Mouse (Mus musculus) limb, embryonic 10.5 days (tissue): ENCODE data around the gene Atp1a3. TPM values are rescaled to one million over a fixed set of nuclear protein-coding genes. Genes with fewer than 3 reads are reported as not detected.
"Not testable (repeated sequence)": the region's sequence is repeated elsewhere in the genome, so short reads cannot be mapped to it uniquely, and the experiment has no call there.

Experiments used
- DNase-seq: peaks from one replicate; pipeline ENCODE4 v3.0.0-alpha.2; 2017; ENCODE audit warnings: low spot score
- H3K27ac ChIP-seq: fragments of 300-500 bp; sonication (generic); 2 replicates; pipeline ENCODE4 v1.5.1; 2016; ENCODE audit warnings: mild to moderate bottlenecking
- H3K27me3 ChIP-seq: fragments of 300-500 bp; sonication (generic); 2 replicates; pipeline ENCODE4 v1.6.1; 2016; ENCODE audit warnings: low read depth, mild to moderate bottlenecking; ENCODE audit not compliant: poor library complexity, severe bottlenecking
- H3K36me3 ChIP-seq: fragments of 300-500 bp; sonication (generic); 2 replicates; pipeline ENCODE4 v1.6.1; 2016; ENCODE audit warnings: mild to moderate bottlenecking, moderate library complexity
- H3K4me1 ChIP-seq: fragments of 300-500 bp; sonication (generic); 2 replicates; pipeline ENCODE4 v1.6.1; 2016
- H3K4me3 ChIP-seq: fragments of 300-500 bp; sonication (generic); 2 replicates; pipeline ENCODE4 v1.5.1; 2016; ENCODE audit warnings: mild to moderate bottlenecking, moderate library complexity
- H3K9me3 ChIP-seq: fragments of 300-500 bp; sonication (generic); replicated peaks from 2 replicates; pipeline ENCODE4 v1.6.1; 2016; ENCODE audit warnings: mild to moderate bottlenecking
- WGBS: fragments of 180-500 bp; shearing (Covaris S2); methylation state at CpG from one replicate; pipeline ENCODE4 v1.1.7; 2016; 5-methylcytosine and 5-hydroxymethylcytosine counted together
- polyA plus RNA-seq: library from polyadenylated mRNA; unstranded; fragments of >200 nt; fragmentation: Nextera tagmentation; extraction: Ambion mirVana; gene quantifications from 2 replicates; pipeline ENCODE4 v1.2.1, GENCODE M21; 2016

The Atp1a3 gene
- 0.05 and 0.15 TPM in 2 replicates for polyA plus RNA-seq

DNA sequence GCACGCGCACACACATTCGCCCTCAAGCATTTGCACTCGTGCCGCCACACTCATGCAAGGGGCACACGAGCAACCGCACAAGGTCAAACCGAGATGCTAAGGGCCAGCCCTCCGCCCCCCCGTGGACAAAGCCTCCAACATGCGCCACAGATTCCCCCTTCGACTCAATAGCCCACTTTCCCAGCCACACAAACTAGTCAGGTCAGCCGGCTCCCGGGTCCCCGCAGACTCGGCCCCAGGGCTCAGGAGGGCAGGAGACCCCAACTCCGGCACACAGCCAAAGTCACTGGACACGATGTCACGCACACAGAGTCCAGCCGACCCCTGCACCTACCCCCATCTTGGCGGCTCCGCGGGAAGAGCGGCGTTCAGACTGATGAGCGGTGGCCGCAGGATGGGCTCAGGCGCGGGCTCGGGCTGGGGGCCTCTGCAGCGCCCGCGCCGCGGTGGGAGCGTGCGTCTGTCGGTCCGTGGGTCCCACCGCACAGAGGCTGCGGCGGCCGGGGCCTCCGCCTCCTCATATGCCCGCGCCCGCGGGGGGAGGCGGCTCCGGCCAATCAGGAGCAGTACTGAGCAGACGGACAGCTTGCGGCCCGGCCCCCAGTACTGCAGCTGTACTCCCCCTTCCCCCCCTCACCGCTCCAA is at the start of gene Atp1a3:
Gene Atp1a3 (minus strand): TSS at position 538 of the 645 bp plus-strand sequence.
- Histone ChIP-seq H3K9me3 (no peaks in the 10 kb centered on the region), H3K4me3 (peak within 1 kb of the TSS; percentile 48), H3K4me1 (peaks cover 36% of the 10 kb centered on the region), H3K27me3 (peaks cover 88% of the 10 kb centered on the region), H3K36me3 (no peaks in the 10 kb centered on the region), H3K27ac (no peak within 1 kb of the TSS)
- WGBS: 2% methylated on average over 54 of the region's 54 CpGs
- DNase-seq: peak; percentile 44

DNA sequence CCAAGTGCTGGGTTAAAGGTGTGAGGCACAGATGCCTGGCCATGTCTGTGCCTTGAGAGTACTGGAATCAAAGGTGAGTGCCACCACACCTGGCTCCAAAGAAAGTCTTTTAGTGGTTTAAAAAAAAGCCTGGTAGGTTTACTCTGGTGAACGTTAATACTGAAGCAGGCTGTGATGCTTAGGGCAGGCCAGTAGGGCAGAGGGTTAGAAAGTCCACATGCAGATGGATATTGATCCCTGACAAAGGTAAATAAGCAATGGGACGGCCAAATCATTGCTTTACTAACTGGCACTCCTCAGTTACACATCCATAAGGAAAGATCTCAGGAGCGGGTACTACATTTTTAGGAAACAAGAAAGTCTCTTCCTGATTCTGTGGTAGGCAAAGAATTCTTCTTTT is 46.8 kb upstream of the Atp1a3 start:
- Histone ChIP-seq H3K36me3 (peaks cover 89% of the 10 kb centered on the region), H3K4me3 (no peak overlapping the region), H3K9me3 (no peaks in the 10 kb centered on the region), H3K4me1 (no peaks in the 10 kb centered on the region), H3K27me3 (no peaks in the 10 kb centered on the region), H3K27ac (no peak overlapping the region)
- no peak for DNase-seq
- 87% methylated on average over 3 of the region's 3 CpGs for WGBS

DNA sequence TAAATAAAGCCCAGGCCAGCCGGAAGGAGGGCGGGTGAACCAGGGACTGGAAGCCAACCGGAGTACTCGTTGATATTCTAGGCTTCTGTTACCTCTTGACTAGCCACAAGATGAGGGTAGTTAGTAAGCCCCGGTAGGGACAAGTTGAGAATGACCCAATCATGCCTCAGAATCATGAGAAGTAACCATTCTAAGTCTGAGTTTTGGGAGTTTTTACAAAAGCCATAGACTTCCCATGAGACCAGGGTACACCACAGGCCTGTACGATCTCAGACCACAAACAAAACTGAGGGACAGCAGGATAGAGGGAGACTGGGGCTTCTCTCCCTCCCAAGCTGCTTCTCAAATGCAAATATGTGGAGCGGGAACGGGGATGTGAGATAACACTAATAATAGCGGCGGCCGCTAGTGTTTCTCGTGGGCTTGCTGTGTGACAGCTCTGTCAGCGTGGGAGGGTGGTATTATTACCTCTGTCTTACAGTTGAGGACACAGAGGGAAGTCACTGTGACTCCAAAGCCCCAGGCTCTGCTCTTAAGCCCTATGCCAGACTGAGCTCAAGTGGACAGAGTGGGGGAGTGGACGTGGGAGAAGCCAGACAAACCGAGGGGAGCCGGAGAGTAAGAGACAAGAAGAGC is 43.7 kb upstream of the Atp1a3 start:
- H3K27ac ChIP-seq: no peak overlapping the region
- no peak for DNase-seq
- H3K36me3 ChIP-seq: peaks cover 86% of the 10 kb centered on the region
- H3K9me3 ChIP-seq: no peaks in the 10 kb centered on the region
- H3K4me1 ChIP-seq: no peaks in the 10 kb centered on the region
- no peaks in the 10 kb centered on the region for H3K27me3 ChIP-seq
- no peak overlapping the region for H3K4me3 ChIP-seq
- WGBS: 90% methylated on average over 16 of the region's 16 CpGs

- H3K27ac ChIP-seq: no peak overlapping the region
- H3K36me3 ChIP-seq: peaks cover 87% of the 10 kb centered on the region
- 93% methylated on average over 8 of the region's 8 CpGs for WGBS
- no peak overlapping the region for H3K4me3 ChIP-seq
- no peak for DNase-seq
- no peaks in the 10 kb centered on the region for H3K4me1 ChIP-seq
- no peaks in the 10 kb centered on the region for H3K9me3 ChIP-seq
- no peaks in the 10 kb centered on the region for H3K27me3 ChIP-seq
These were observed 41.6 kb upstream of the Atp1a3 start for GRCm38 (mm10) chr7:25047363-25047762.

DNA sequence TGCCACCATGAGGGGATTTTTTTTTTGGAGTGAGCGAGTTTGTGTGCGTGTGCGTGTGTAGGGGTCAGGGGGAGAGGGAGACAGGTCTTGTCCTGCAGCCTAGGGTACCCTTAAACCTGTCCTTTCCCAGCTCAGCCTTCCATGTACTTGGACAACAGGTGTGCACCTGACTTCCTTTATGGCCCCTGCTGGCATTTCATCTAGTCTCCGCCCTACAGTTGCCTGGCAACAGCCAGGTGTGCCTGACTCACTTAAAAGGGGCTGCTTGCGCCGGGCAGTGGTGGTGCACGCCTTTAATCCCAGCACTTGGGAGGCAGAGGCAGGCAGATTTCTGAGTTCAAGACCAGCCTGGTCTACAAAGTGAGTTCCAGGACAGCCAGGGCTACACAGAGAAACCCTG is 38.8 kb upstream of the Atp1a3 start:
- not testable (repeated sequence) for H3K9me3 ChIP-seq, H3K27me3 ChIP-seq, H3K27ac ChIP-seq, H3K4me3 ChIP-seq, DNase-seq, H3K4me1 ChIP-seq
- H3K36me3 ChIP-seq: peaks cover 95% of the 10 kb centered on the region
- WGBS: 95% methylated on average over 7 of the region's 7 CpGs

DNA sequence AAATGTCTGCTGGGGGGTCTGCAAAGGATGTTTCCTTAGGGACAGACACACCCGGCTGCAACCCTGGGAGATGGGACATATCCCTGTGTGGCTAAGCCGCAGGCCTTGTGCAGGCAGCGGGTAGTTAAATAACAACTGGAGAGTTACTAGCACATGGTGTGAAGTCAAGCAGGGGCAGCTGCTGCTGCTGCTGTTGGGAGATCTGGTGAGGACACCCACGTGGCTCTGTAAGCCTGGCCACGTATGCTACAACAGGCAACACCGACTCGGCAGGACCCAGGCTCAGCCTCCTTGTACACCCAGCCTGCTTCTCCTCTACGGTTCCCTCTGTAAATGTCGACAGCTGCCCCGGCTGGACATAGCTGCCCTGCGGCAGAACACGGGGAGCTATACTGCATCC is 36.2 kb upstream of the Atp1a3 start:
- Histone ChIP-seq H3K27me3 (no peaks in the 10 kb centered on the region), H3K4me3 (no peak overlapping the region), H3K9me3 (no peaks in the 10 kb centered on the region), H3K4me1 (no peaks in the 10 kb centered on the region), H3K36me3 (peaks cover 99% of the 10 kb centered on the region), H3K27ac (no peak overlapping the region)
- DNase-seq: no peak
- WGBS: 90% methylated on average over 12 of the region's 12 CpGs

DNA sequence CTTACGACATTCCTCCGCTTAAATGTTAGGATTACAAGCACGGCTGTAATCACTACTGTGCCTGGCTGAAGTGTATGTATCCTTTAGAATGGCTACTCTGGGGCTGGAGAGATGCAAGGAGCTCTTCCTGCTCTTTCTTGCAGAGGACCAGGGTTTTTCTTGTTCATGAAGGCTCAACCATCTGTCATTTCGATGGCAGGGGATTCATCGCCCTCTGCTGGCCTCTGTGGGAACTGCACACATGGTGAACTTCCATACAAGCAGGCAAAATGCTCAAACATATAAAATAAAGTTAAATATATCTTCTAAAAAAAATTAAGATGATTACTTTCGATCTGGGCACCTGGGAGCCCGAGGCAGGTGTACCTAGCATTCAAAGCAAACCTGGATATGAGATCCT is 30.2 kb upstream of the Atp1a3 start:
- Histone ChIP-seq H3K4me1 (no peaks in the 10 kb centered on the region), H3K27ac (no peak overlapping the region), H3K27me3 (no peaks in the 10 kb centered on the region), H3K4me3 (no peak overlapping the region), H3K9me3 (no peaks in the 10 kb centered on the region), H3K36me3 (peaks cover 90% of the 10 kb centered on the region)
- WGBS: 60% methylated on average over 7 of the region's 7 CpGs
- peak; percentile 81 for DNase-seq

- Histone ChIP-seq H3K4me3 (no peak overlapping the region), H3K4me1 (no peaks in the 10 kb centered on the region), H3K27me3 (no peaks in the 10 kb centered on the region), H3K27ac (no peak overlapping the region), H3K9me3 (no peaks in the 10 kb centered on the region), H3K36me3 (peaks cover 83% of the 10 kb centered on the region)
- 92% methylated on average over 4 of the region's 4 CpGs for WGBS
- DNase-seq: no peak
These were observed 29.0 kb upstream of the Atp1a3 start for GRCm38 (mm10) chr7:25034796-25035195.

DNA sequence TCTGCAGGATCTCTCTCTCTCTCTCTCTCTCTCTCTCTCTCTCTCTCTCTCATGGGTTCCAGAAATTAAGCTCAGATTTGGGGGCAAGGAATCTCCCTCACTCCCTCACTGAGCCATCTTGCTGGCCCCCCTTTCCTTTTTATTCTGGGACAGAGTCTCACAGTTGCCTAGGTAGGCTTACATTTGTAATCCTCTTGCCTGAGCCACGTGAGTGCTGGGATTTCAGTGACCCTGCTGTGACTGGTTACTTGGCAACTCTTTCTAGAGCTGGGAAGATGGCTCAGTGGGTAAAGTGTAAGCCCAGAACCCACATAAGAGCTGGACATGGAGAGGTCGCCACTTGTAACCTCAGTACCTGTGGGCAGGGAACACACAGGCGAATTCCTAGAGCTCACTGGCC is 25.8 kb upstream of the Atp1a3 start:
- no peak for DNase-seq
- 85% methylated on average over 3 of the region's 3 CpGs for WGBS
- Histone ChIP-seq H3K27ac (no peak overlapping the region), H3K36me3 (peaks cover 69% of the 10 kb centered on the region), H3K4me1 (no peaks in the 10 kb centered on the region), H3K4me3 (no peak overlapping the region), H3K27me3 (no peaks in the 10 kb centered on the region), H3K9me3 (no peaks in the 10 kb centered on the region)

GRCm38 (mm10) chr7:25030032-25030753 is 24.4 kb upstream of the Atp1a3 start:
- peak; percentile 83 for DNase-seq
- H3K4me3 ChIP-seq: no peak overlapping the region
- peaks cover 63% of the 10 kb centered on the region for H3K36me3 ChIP-seq
- H3K27ac ChIP-seq: no peak overlapping the region
- H3K4me1 ChIP-seq: no peaks in the 10 kb centered on the region
- whole genome bisulfite sequencing: 49% methylated on average over 5 of the region's 5 CpGs
- H3K27me3 ChIP-seq: no peaks in the 10 kb centered on the region
- no peaks in the 10 kb centered on the region for H3K9me3 ChIP-seq

GRCm38 (mm10) chr7:25026452-25026851 is 20.7 kb upstream of the Atp1a3 start:
- Histone ChIP-seq H3K27me3 (no peaks in the 10 kb centered on the region), H3K36me3 (peaks cover 57% of the 10 kb centered on the region), H3K4me1 (no peaks in the 10 kb centered on the region), H3K4me3 (no peak overlapping the region), H3K27ac (no peak overlapping the region), H3K9me3 (no peaks in the 10 kb centered on the region)
- DNase-seq: no peak
- 60% methylated on average over 7 of the region's 7 CpGs for WGBS

DNA sequence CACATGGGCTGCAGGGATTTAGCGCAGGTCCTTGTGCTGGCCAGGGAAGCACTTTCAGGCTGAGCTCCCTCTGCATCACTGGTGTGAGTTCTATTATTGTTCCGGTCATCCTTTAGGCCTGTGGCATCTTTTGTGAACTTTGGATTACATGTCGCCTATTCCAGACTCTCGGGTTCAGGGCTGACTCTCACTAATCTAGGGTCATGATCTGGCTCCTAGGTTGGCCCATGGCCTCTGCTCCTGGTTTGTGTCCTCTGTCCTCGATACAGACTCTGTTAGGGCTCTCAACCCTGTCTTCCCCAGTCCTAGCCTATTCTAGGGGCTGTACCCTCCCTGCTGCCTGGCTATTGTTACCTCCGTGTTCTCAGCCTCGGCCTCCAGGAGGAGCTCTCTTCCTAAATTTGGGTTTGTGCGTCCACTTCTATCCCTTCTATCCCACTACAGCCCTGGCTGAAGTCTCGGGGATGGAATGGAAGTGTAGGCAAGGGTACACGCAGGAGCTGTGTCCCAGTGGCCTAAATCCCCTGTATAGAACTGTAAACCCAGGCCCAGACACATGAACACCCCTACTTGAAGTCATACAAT is 20.2 kb upstream of the Atp1a3 start:
- DNase-seq: no peak
- H3K4me1 ChIP-seq: no peaks in the 10 kb centered on the region
- H3K27me3 ChIP-seq: no peaks in the 10 kb centered on the region
- no peak overlapping the region for H3K4me3 ChIP-seq
- no peaks in the 10 kb centered on the region for H3K9me3 ChIP-seq
- 66% methylated on average over 10 of the region's 10 CpGs for WGBS
- H3K36me3 ChIP-seq: peaks cover 59% of the 10 kb centered on the region
- no peak overlapping the region for H3K27ac ChIP-seq

GRCm38 (mm10) chr7:25011592-25011991 is 5.8 kb upstream of the Atp1a3 start:
- Histone ChIP-seq H3K27me3 (peaks cover 72% of the 10 kb centered on the region), H3K9me3 (no peaks in the 10 kb centered on the region), H3K4me3 (no peak overlapping the region), H3K4me1 (peaks cover 25% of the 10 kb centered on the region), H3K36me3 (peaks cover 45% of the 10 kb centered on the region), H3K27ac (no peak overlapping the region)
- 55% methylated on average over 7 of the region's 7 CpGs for WGBS
- DNase-seq: no peak
